Mouse (Mus musculus) MEL (cell line): ENCODE results near the gene Prrg2. TPM values are rescaled to one million over a fixed set of nuclear protein-coding genes. Genes with fewer than 3 reads are reported as not detected.

Source experiments
- DNase-seq: peaks from one replicate; pipeline ENCODE4 v3.0.0; 2011; ENCODE audit warnings: low read depth, low spot score
- H3K27ac ChIP-seq: 2 replicates; pipeline ENCODE4 v1.5.1; 2012; ENCODE audit warnings: low read depth, mild to moderate bottlenecking, control low read depth, low read length, moderate library complexity; ENCODE audit not compliant: control insufficient read depth
- H3K27me3 ChIP-seq, 2 experiments: fragments of 150-350 bp in 1 of 2; sonication (generic) in 1 of 2; 2 replicates each; pipeline ENCODE4 v1.6.1; 2012; ENCODE audit warnings: low read length in 2 of 2, mild to moderate bottlenecking in 2 of 2, improper control_type of control experiment in 1 of 2, moderate library complexity in 1 of 2; ENCODE audit not compliant: insufficient read depth in 2 of 2, control insufficient read depth in 1 of 2
- H3K36me3 ChIP-seq, 2 experiments: 2 replicates each; pipeline ENCODE4 v1.6.1; 2012 to 2014; ENCODE audit warnings: low read length in 2 of 2, improper control_type of control experiment in 1 of 2, inconsistent platforms in 1 of 2, mild to moderate bottlenecking in 1 of 2; ENCODE audit not compliant: insufficient read depth in 2 of 2, control insufficient read depth in 1 of 2
- H3K4me1 ChIP-seq, 2 experiments: fragments of 150-350 bp in 1 of 2; sonication (generic) in 1 of 2; 2 replicates each; pipeline ENCODE4 v1.6.1; 2012; ENCODE audit warnings: low read length in 2 of 2, improper control_type of control experiment in 1 of 2, mild to moderate bottlenecking in 1 of 2; ENCODE audit not compliant: insufficient read depth in 2 of 2, control insufficient read depth in 1 of 2
- H3K4me3 ChIP-seq, 2 experiments: fragments of 150-350 bp in 1 of 2; sonication (generic) in 1 of 2; 2 replicates each; pipeline ENCODE4 v1.5.1; 2012; ENCODE audit warnings: low read depth in 2 of 2, low read length in 2 of 2, mild to moderate bottlenecking in 2 of 2, moderate library complexity in 2 of 2, control low read depth in 1 of 2, improper control_type of control experiment in 1 of 2; ENCODE audit not compliant: control insufficient read depth in 1 of 2, insufficient read depth in 1 of 2
- H3K79me2 ChIP-seq: 2 replicates; pipeline ENCODE4 v1.6.1; 2012; ENCODE audit warnings: mild to moderate bottlenecking, low read length, moderate library complexity; ENCODE audit not compliant: control insufficient read depth, poor library complexity, insufficient read depth
- H3K9ac ChIP-seq: 2 replicates; pipeline ENCODE4 v1.6.1; 2012; ENCODE audit warnings: low read depth, mild to moderate bottlenecking, control low read depth, low read length, moderate library complexity; ENCODE audit not compliant: control insufficient read depth, poor library complexity, severe bottlenecking
- H3K9me3 ChIP-seq: fragments of 150-350 bp; sonication (generic); replicated peaks from 2 replicates; pipeline ENCODE4 v1.6.1; 2012; ENCODE audit warnings: mild to moderate bottlenecking, low read length, improper control_type of control experiment, moderate library complexity; ENCODE audit not compliant: insufficient read depth
- CHD1 ChIP-seq: IDR thresholded peaks from 2 replicates; pipeline ENCODE4 v1.6.1; 2012; ENCODE audit warnings: low read depth, mild to moderate bottlenecking, inconsistent platforms, low read length, improper control_type of control experiment
- CHD2 ChIP-seq: IDR thresholded peaks from 2 replicates; pipeline ENCODE4 v1.6.1; 2011; ENCODE audit warnings: low read length, improper control_type of control experiment
- E2F4 ChIP-seq: IDR thresholded peaks from 2 replicates; pipeline ENCODE4 v1.6.1; 2011; ENCODE audit warnings: low read depth, low read length, improper control_type of control experiment, borderline replicate concordance
- ELF1 ChIP-seq: IDR thresholded peaks from 2 replicates; pipeline ENCODE4 v1.6.1; 2014; ENCODE audit warnings: low read depth, mild to moderate bottlenecking, inconsistent platforms, low read length, improper control_type of control experiment, moderate library complexity
- EP300 ChIP-seq, 2 experiments: IDR thresholded peaks; 2 replicates each; pipeline ENCODE4 v1.6.1; 2011; ENCODE audit warnings: improper control_type of control experiment in 2 of 2, low read length in 2 of 2, low read depth in 1 of 2, mild to moderate bottlenecking in 1 of 2
- GATA1 ChIP-seq: IDR thresholded peaks from 2 replicates; pipeline ENCODE4 v1.6.1; 2011; ENCODE audit warnings: low read depth, low read length, improper control_type of control experiment
- HCFC1 ChIP-seq: IDR thresholded peaks from 2 replicates; pipeline ENCODE4 v1.6.1; 2012; ENCODE audit warnings: low read depth, mild to moderate bottlenecking, inconsistent platforms, low read length, improper control_type of control experiment, moderate library complexity
- JUND ChIP-seq: IDR thresholded peaks from 2 replicates; pipeline ENCODE4 v1.6.1; 2011; ENCODE audit warnings: low read depth, mild to moderate bottlenecking, improper control_type of control experiment, low read length
- MAX ChIP-seq: IDR thresholded peaks from 2 replicates; pipeline ENCODE4 v1.6.1; 2011; ENCODE audit warnings: low read length, improper control_type of control experiment
- MAZ ChIP-seq: IDR thresholded peaks from 2 replicates; pipeline ENCODE4 v1.6.1; 2012; ENCODE audit warnings: low read depth, mild to moderate bottlenecking, inconsistent platforms, low read length, improper control_type of control experiment
- MXI1 ChIP-seq: IDR thresholded peaks from 2 replicates; pipeline ENCODE4 v1.6.1; 2011; ENCODE audit warnings: mild to moderate bottlenecking, low read depth, low read length, improper control_type of control experiment
- MYB ChIP-seq: IDR thresholded peaks from 2 replicates; pipeline ENCODE4 v1.6.1; 2011; ENCODE audit warnings: mild to moderate bottlenecking, low read depth, low read length, improper control_type of control experiment
- MYC ChIP-seq: IDR thresholded peaks from 2 replicates; pipeline ENCODE4 v1.6.1; 2011; ENCODE audit warnings: low read depth, mild to moderate bottlenecking, low read length, improper control_type of control experiment, moderate library complexity
- NRF1 ChIP-seq: IDR thresholded peaks from 2 replicates; pipeline ENCODE4 v1.6.1; 2014; ENCODE audit warnings: low read depth, mild to moderate bottlenecking, inconsistent platforms, low read length, improper control_type of control experiment, moderate library complexity; ENCODE audit not compliant: poor library complexity, insufficient read depth, severe bottlenecking
- POLR2A ChIP-seq, 2 experiments: IDR thresholded peaks; 2 replicates each; pipeline ENCODE4 v1.6.1; 2011 to 2012; ENCODE audit warnings: low read length in 2 of 2, mild to moderate bottlenecking in 2 of 2, control low read depth in 1 of 2, improper control_type of control experiment in 1 of 2, low read depth in 1 of 2, moderate library complexity in 1 of 2; ENCODE audit not compliant: control insufficient read depth in 1 of 2, insufficient read depth in 1 of 2, poor library complexity in 1 of 2
- POLR2AphosphoS2 ChIP-seq: IDR thresholded peaks from 2 replicates; pipeline ENCODE4 v1.6.1; 2011; ENCODE audit warnings: low read length, improper control_type of control experiment
- SMC3 ChIP-seq: IDR thresholded peaks from 2 replicates; pipeline ENCODE4 v1.6.1; 2011; ENCODE audit warnings: low read depth, low read length, improper control_type of control experiment
- TBP ChIP-seq: IDR thresholded peaks from 2 replicates; pipeline ENCODE4 v1.8.0; 2011; ENCODE audit warnings: low read depth, low read length, improper control_type of control experiment
- TCF12 ChIP-seq: IDR thresholded peaks from 2 replicates; pipeline ENCODE4 v1.6.1; 2014; ENCODE audit warnings: low read depth, mild to moderate bottlenecking, inconsistent platforms, low read length, improper control_type of control experiment, moderate library complexity
- USF2 ChIP-seq, 2 experiments: IDR thresholded peaks; 2 replicates each; pipeline ENCODE4 v1.6.1; 2011 to 2012; ENCODE audit warnings: improper control_type of control experiment in 2 of 2, low read length in 2 of 2, borderline replicate concordance in 1 of 2, inconsistent platforms in 1 of 2, low read depth in 1 of 2, mild to moderate bottlenecking in 1 of 2; ENCODE audit not compliant: insufficient read depth in 1 of 2
- ZC3H11A ChIP-seq: IDR thresholded peaks from 2 replicates; pipeline ENCODE4 v1.6.1; 2012; ENCODE audit warnings: low read depth, mild to moderate bottlenecking, inconsistent platforms, low read length, improper control_type of control experiment
- ZNF384 ChIP-seq: IDR thresholded peaks from 2 replicates; pipeline ENCODE4 v1.6.1; 2012; ENCODE audit warnings: low read depth, mild to moderate bottlenecking, inconsistent platforms, low read length, improper control_type of control experiment
- polyA plus RNA-seq, 2 experiments: library from polyadenylated mRNA; stranded (reverse) in 1 of 2; unstranded in 1 of 2; fragments of >175 nt in 1 of 2; fragments of >200 nt in 1 of 2; gene quantifications; 2 replicates each; pipeline versions ENCODE4 v1.2.1 to v1.2.4; 2012; ENCODE audit warnings: low replicate concordance in 2 of 2, low read depth in 1 of 2; ENCODE audit not compliant: insufficient read length in 2 of 2, insufficient read depth in 1 of 2, missing spikeins in 1 of 2
- total RNA-seq: library from RNA; depleted of rRNA; stranded (reverse); fragments of 300-350 nt; gene quantifications from 2 replicates; pipeline ENCODE4 v1.2.3, GENCODE M21; 2012

The Prrg2 gene
- total and polyA plus RNA-seq, 3 experiments: 7.5 to 16.9 TPM; not detected in 1

DNA sequence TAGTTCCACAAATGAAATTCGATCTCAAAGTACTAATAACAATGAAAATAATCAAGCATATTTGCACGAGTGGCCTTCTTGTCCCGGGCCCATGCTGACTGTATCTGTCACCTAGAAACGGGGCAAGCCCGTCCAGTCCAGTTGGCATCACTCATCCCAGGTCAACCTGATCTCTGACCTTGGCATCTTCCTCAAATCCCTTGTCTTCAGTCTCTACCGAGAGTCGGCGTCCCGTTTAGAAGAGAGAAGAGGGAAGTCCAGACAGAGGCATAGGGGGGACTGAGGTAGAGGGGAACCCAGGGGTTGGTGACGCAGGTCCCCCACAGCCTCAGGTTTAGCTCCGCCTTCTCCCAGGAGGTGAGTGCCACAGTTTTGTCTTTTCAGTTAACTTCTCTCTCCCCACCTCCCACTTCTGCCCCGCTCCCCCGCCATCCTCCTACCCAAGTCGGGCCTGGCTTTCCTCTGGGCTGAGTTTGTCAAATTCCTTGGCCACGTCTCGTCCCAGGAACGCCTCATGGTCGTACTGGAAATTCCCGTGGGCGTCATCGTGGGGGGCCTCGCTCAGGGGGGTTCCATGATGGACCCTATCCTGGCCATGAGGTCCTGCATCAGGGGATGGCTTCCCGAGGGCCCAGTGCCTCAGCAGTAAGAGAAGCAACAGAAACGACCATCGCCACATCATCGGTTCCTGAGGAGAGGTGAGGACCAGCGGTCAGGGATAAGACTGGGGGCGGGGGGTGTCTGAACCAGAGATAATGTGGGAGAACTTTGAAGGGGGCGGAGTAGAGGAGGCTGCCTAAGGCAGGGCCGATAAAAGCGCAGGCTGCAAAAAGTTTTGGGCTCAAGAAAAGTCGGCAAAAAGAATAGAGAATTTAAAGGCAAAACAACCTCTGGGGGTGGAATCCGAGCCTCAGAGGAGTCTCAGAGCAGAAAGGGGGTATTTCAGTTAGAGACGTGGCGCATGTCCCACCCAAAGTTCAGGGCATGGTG, 28.8 kb upstream of the Prrg2 start:
- DNase-seq: peak; percentile 76
- TF ChIP-seq MAX (no peak), CHD1 (no peak), CHD2 (no peak), EP300 (IDR thresholded peaks at IDR 0.05; ENCODE audit: low read depth in 1 of 2, low read length in 2 of 2) (0 out of 4 replicates have a peak, but pooled peaks of 1 of the 2 experiments have one; percentile 7)
- peak overlapping the region; percentile 60 for H3K9ac ChIP-seq
- no peaks in the 10 kb centered on the region for H3K27me3 ChIP-seq
- H3K36me3 ChIP-seq: peaks cover 0 to 12% of the 10 kb centered on the region in 2 experiments; a peak in 2 of 4 replicates
- peak overlapping the region; percentile 50 to 72 for H3K4me3 ChIP-seq
- H3K79me2 ChIP-seq: no peaks in the 10 kb centered on the region; the same call in 1 of the 2 replicates
- H3K4me1 ChIP-seq: peaks cover 2 to 16% of the 10 kb centered on the region in 2 experiments
- H3K9me3 ChIP-seq: no peaks in the 10 kb centered on the region
- peak overlapping the region; percentile 47 for H3K27ac ChIP-seq

DNA sequence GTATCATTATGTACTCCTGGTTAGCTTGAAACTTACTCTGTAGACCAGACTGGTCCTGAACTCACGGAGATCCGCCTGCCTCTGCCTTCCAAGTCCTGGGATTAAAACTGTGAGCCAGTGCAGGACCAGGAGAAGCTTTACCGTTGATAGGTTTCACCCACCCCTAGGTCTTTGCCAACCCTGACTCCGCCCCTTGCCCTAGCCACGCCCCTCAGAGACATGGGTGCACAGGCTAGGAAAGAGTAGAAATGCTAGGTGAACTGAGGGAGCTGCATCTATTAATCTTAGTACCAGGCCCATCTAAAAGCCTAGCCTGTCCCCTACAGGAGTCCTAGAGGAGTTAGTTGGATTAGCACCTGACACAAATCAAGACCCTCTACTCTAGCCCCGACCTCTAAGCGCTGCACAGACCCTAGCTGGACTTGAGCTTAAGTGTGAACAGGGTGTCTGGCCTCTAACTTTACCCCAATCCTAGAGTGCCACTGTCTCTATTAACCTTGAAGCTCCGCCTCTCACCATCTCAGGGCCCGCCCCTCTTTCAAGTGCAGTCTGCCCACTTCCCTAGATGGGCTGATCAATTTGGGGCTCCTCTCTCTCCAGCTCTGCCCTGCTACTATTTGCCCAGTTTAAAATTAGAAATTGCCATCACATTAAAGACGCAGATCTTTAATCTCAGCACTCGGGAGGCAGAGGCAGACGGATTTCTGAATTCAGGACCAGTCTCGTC, 27.9 kb upstream of the Prrg2 start:
- Histone ChIP-seq H3K9me3 (no peaks in the 10 kb centered on the region), H3K4me3 (peak overlapping the region; percentile 50 to 72), H3K79me2 (no peaks in the 10 kb centered on the region; the same call in 1 of the 2 replicates), H3K27ac (peak overlapping the region; percentile 47), H3K9ac (peak overlapping the region; percentile 60), H3K4me1 (peaks cover 2 to 16% of the 10 kb centered on the region in 2 experiments), H3K27me3 (no peaks in the 10 kb centered on the region), H3K36me3 (peaks cover 0 to 12% of the 10 kb centered on the region in 2 experiments; a peak in 2 of 4 replicates)
- DNase-seq: peak; percentile 76
- TF ChIP-seq MAZ: peak; percentile 33; the same call in 1 of the 2 replicates
- no peak for TF ChIP-seq ZC3H11A
- peak; percentile 13; the same call in 1 of the 2 replicates for TF ChIP-seq MXI1
- TF ChIP-seq TCF12: no peak

DNA sequence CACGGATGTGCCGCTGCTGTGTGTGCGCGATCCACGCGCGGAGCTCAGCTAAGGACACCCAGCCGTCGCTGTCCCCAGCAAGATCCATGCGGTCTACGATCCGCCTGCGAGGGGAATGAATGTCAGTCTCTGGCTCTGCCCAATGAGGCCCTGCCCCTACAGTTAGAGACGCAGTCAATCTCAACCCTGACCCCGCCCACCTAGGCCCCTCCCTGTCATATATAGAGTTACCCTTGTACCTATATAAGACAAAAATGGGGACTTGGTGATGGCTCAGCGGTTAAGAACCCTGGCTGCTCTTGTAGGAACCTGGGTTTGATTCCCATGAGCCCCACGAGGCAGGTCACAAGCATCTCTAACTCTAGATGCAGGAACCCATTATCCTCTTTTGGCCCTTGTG, 26.1 kb upstream of the Prrg2 start:
- Histone ChIP-seq H3K79me2 (no peaks in the 10 kb centered on the region; the same call in 1 of the 2 replicates), H3K9ac (no peak overlapping the region), H3K4me3 (no peak overlapping the region), H3K9me3 (no peaks in the 10 kb centered on the region), H3K27me3 (no peaks in the 10 kb centered on the region), H3K27ac (no peak overlapping the region), H3K4me1 (peaks cover 2 to 7% of the 10 kb centered on the region in 2 experiments), H3K36me3 (peaks cover 0 to 12% of the 10 kb centered on the region in 2 experiments; a peak in 2 of 4 replicates)
- DNase-seq: no peak
- TF ChIP-seq POLR2A (IDR thresholded peaks at IDR 0.05; ENCODE audit: control insufficient read depth in 1 of 2, insufficient read depth in 1 of 2, low read depth in 1 of 2, low read length in 2 of 2, poor library complexity in 1 of 2) (no peak), POLR2AphosphoS2 (no peak), GATA1 (no peak), MYB (no peak), ZC3H11A (no peak), ELF1 (no peak), MAZ (no peak), E2F4 (no peak), MXI1 (no peak), CHD2 (no peak), NRF1 (no peak), SMC3 (no peak), MYC (no peak), JUND (no peak), USF2 (IDR thresholded peaks at IDR 0.05; ENCODE audit: borderline replicate concordance in 1 of 2, insufficient read depth in 1 of 2, low read depth in 1 of 2, low read length in 2 of 2) (no peak), TBP (no peak), ZNF384 (no peak), CHD1 (no peak), HCFC1 (no peak)
